Mouse (Mus musculus) brain, embryonic 14.5 days (tissue): ENCODE results near the gene Pdap1.

Experiments used
- CTCF ChIP-seq: fragments of 200-500 bp; IDR thresholded peaks from 2 replicates; pipeline ENCODE4 v1.5.1; 2012; ENCODE audit warnings: inconsistent platforms, mild to moderate bottlenecking, moderate library complexity, borderline replicate concordance; ENCODE audit not compliant: insufficient read depth, insufficient read length; ENCODE audit errors: extremely low read depth
- POLR2A ChIP-seq: fragments of 200-500 bp; IDR thresholded peaks from 2 replicates; pipeline ENCODE4 v1.6.1; 2012; ENCODE audit warnings: mild to moderate bottlenecking, inconsistent platforms, borderline replicate concordance; ENCODE audit not compliant: poor library complexity, insufficient read depth, insufficient read length, severe bottlenecking; ENCODE audit errors: extremely low read depth

DNA sequence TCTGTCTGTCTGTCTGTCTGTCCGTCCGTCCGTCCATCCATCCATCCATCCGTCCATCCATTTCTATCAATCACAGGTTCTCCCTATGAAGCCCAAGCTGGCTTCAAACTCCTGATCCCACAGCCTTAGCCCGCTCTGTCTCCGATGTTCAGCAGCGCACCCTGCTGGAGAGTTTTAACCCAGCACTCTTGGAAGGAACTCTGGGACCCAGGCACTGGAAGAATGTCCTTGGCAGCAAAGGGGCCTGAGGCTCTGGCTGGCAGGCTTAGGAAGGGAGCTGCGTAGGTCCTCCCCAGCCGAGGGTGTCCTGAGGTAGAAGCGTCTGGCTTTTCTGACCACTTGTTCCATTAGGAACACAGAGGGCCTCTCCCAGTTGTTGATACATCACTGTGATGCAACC is 23.1 kb downstream of the Pdap1 start:
- TF ChIP-seq CTCF (peak; percentile 61), POLR2A (no peak)
